Mouse (Mus musculus): ENCODE data around the gene Foxq1. TPM values are rescaled to one million over a fixed set of nuclear protein-coding genes. Genes with fewer than 3 reads are reported as not detected.

Foxq1 gene
- polyA plus RNA-seq, 1 experiment from 2014 or later: 0.71 TPM

GRCm38 (mm10) chr13:31556964-31557767 is 1.2 kb downstream of the Foxq1 start:
- Histone ChIP-seq H3K4me3 (peak overlapping the region; percentile 70), H3K4me1 (peaks cover 36% of the 10 kb centered on the region), H3K36me3 (replicated peaks) (no peaks in the 10 kb centered on the region), H3K27ac (no peak overlapping the region), H3K9me3 (no peaks in the 10 kb centered on the region), H3K27me3 (ENCODE audit: poor library complexity, severe bottlenecking) (peaks cover 86% of the 10 kb centered on the region)
- peak; percentile 26 for DNase-seq (ENCODE audit: extremely low spot score, low spot score)
- 7% methylated on average over 24 of the region's 24 CpGs for WGBS

DNA sequence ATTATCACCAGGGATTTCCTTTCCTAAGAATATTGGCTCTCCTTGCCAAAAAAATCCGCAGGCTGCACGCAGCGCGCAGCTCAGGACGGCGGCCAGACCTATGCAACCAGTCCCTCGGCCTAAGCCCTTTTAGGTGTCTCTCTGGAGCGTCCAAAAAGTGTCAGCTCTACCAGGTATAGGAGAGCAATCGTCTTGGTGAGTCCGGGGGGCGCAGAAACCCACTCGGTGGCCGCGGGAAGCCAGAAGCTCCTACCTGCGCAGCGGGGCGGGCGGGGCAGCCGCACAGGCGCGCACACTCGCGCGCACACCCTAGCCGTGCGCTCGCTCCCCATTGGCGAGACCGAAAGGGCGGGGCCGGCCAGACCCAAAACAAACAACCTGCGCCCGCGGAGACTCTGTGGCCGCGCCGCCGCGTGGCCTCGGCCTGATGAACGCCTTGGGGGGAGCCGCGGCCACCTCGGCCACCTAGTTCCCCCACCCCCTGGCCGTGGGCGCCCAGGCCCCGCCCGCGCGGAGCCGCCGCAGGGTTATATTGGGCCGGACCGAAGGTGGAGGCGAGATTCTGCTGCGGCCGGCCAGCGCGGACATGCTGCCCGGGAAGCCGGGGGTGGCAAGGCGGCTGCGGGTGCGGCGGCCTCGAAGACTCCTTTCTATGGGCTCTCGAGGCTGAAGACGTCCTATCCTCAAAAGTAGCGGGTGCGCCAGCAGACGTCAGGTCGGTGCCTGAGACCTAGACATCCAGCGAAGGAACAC is 2.0 kb downstream of the Foxq1 start:
- Histone ChIP-seq H3K27ac (no peak overlapping the region), H3K4me3 (peak overlapping the region; percentile 70), H3K27me3 (ENCODE audit: poor library complexity, severe bottlenecking) (peaks cover 94% of the 10 kb centered on the region), H3K36me3 (replicated peaks) (no peaks in the 10 kb centered on the region), H3K4me1 (peaks cover 43% of the 10 kb centered on the region), H3K9me3 (no peaks in the 10 kb centered on the region)
- peak; percentile 54 for DNase-seq (ENCODE audit: extremely low spot score, low spot score)
- WGBS: under 1% methylated on average over 73 of the region's 73 CpGs

GRCm38 (mm10) chr13:31558521-31559418 is 2.8 kb downstream of the Foxq1 start, which contains the start of gene A530084C06Rik:
Gene A530084C06Rik, minus strand, starts transcription at chr13:31559333.
- peaks cover 100% of the 10 kb centered on the region for H3K27me3 ChIP-seq (ENCODE audit: poor library complexity, severe bottlenecking)
- H3K4me1 ChIP-seq: peaks cover 43% of the 10 kb centered on the region
- WGBS: under 1% methylated on average over 88 of the region's 88 CpGs
- peak within 1 kb of the TSS; percentile 70 for H3K4me3 ChIP-seq
- DNase-seq (ENCODE audit: extremely low spot score, low spot score): peak; percentile 55
- H3K36me3 ChIP-seq (replicated peaks): no peaks in the 10 kb centered on the region
- H3K9me3 ChIP-seq: no peaks in the 10 kb centered on the region
- H3K27ac ChIP-seq: peak within 1 kb of the TSS; percentile 53; the same call in 1 of the 2 replicates

- H3K36me3 ChIP-seq (replicated peaks): no peaks in the 10 kb centered on the region
These were observed 3.6 kb downstream of the Foxq1 start for GRCm38 (mm10) chr13:31559419-31560144.

DNA sequence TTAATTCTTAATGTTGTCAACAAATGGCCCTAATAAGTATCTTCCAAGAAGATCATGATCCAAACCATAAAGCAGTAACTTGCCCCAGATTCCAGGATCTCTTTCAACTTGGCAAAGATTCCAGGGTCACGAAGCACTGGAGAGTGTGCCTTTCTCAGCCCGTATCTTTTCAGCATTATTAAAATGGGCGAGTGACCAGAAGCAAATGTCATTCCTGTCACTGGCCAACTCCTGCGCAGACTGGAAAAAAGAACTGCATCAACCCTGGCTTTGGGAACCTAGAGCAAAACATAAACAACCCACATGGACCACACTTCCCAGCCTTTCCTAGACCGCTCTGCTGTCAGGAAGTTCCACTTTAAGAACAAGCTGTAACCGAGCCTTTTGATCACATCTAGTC is 8.5 kb downstream of the Foxq1 start:
- DNase-seq (ENCODE audit: extremely low spot score, low spot score): no peak
- Histone ChIP-seq H3K27ac (no peak overlapping the region), H3K36me3 (replicated peaks) (no peaks in the 10 kb centered on the region), H3K4me1 (peaks cover 25% of the 10 kb centered on the region), H3K27me3 (ENCODE audit: poor library complexity, severe bottlenecking) (peaks cover 71% of the 10 kb centered on the region), H3K4me3 (no peak overlapping the region), H3K9me3 (no peaks in the 10 kb centered on the region)
- 71% methylated on average over 6 of the region's 6 CpGs for WGBS

More at GRCm38 (mm10) chr13:31559419-31560144, 3.6 kb downstream of the Foxq1 start:
- peaks cover 43% of the 10 kb centered on the region for H3K4me1 ChIP-seq
- H3K9me3 ChIP-seq: no peaks in the 10 kb centered on the region
- 1% methylated on average over 92 of the region's 92 CpGs for WGBS
- H3K27ac ChIP-seq: peak overlapping the region; percentile 53; the same call in 1 of the 2 replicates
- peaks cover 100% of the 10 kb centered on the region for H3K27me3 ChIP-seq (ENCODE audit: poor library complexity, severe bottlenecking)
- H3K4me3 ChIP-seq: peak overlapping the region; percentile 70
- peak; percentile 60 for DNase-seq (ENCODE audit: extremely low spot score, low spot score)

DNA sequence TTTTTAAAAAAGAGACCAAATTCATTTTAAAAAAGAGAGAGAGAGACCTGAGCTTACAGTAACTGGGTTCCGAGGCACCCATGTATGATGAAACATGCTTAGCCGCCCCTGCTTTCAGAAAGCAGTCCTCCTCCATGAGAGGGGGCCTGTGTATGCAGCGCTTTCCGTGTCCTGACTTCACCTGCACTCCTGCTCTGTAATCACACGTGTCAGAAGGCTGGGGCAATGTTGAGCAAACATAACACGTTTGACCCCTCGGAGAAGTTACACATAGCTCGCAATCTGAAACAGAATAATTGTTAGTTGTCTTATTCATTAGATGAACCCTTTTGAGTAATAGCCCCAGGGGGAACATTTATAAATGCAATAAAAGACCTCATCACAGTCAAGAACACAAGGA is 11.2 kb downstream of the Foxq1 start:
- Histone ChIP-seq H3K27ac (no peak overlapping the region), H3K36me3 (replicated peaks) (no peaks in the 10 kb centered on the region), H3K9me3 (no peaks in the 10 kb centered on the region), H3K27me3 (ENCODE audit: poor library complexity, severe bottlenecking) (peaks cover 44% of the 10 kb centered on the region), H3K4me3 (no peak overlapping the region), H3K4me1 (peaks cover 14% of the 10 kb centered on the region)
- WGBS: 82% methylated on average over 8 of the region's 8 CpGs
- DNase-seq (ENCODE audit: extremely low spot score, low spot score): no peak

- H3K4me1 ChIP-seq: peaks cover 7% of the 10 kb centered on the region
- 86% methylated on average over 6 of the region's 6 CpGs for WGBS
- H3K27me3 ChIP-seq (ENCODE audit: poor library complexity, severe bottlenecking): peaks cover 37% of the 10 kb centered on the region
- H3K27ac ChIP-seq: no peak overlapping the region
- H3K4me3 ChIP-seq: no peak overlapping the region
- no peaks in the 10 kb centered on the region for H3K9me3 ChIP-seq
- no peaks in the 10 kb centered on the region for H3K36me3 ChIP-seq (replicated peaks)
- no peak for DNase-seq (ENCODE audit: extremely low spot score, low spot score)
These were observed 11.8 kb downstream of the Foxq1 start for GRCm38 (mm10) chr13:31567617-31568294.

DNA sequence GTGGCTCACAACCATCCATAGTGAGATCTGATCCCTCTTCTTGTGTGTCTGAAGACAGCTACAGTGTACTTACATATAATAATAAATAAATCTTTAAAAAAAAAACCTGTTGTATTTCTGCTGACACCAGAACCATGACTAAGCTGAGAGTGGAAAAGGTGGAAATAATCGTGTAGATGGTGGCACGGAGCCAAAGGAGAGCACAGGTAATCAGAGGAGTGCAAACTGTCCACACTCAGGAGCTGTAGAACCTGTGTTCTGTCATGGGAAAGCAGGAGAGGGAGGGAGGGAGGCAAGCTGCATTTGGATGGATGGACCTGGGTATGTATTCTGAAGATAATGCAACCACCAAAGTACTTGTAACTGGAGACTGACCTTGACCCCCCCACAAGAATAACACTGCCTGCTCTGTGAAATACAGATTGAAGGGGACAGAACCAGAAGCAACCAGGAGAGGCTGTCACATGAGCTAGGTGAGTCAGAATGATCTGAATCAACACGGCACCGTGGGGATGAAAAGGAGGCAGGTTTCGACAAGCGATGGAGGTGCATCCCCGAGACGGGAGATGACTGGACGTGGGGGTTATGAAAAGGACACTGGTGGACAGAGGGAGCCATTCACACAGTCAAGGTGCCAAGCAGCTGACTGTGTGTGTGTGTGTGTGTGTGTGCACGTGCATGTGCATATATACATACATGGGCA is 17.0 kb downstream of the Foxq1 start:
- WGBS: 90% methylated on average over 10 of the region's 10 CpGs
- no peak for DNase-seq (ENCODE audit: extremely low spot score, low spot score)
- Histone ChIP-seq H3K27me3 (ENCODE audit: poor library complexity, severe bottlenecking) (no peaks in the 10 kb centered on the region), H3K9me3 (no peaks in the 10 kb centered on the region), H3K36me3 (replicated peaks) (no peaks in the 10 kb centered on the region), H3K4me3 (no peak overlapping the region), H3K27ac (no peak overlapping the region), H3K4me1 (peaks cover 14% of the 10 kb centered on the region)

DNA sequence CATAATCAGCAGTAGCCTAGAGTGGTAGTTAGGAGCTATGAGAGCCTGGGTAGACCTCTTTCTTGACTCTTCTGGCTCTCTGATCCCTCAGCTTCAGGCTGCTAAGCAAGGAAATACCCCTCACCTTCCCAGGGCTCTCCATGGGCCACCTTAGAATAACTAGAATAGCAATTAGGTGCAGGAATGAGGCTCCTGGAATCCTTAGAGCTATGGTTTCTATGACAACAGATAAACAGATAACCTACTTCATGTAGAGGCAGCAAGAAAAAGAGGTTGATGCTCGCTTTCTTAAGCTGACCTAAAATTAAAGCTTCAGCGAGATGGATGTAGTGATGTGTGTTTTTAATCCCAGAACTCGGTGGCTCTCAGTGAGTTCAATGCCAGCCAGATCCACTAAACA is 18.7 kb downstream of the Foxq1 start:
- H3K4me1 ChIP-seq: peaks cover 24% of the 10 kb centered on the region
- no peaks in the 10 kb centered on the region for H3K36me3 ChIP-seq (replicated peaks)
- DNase-seq (ENCODE audit: extremely low spot score, low spot score): no peak
- H3K9me3 ChIP-seq: no peaks in the 10 kb centered on the region
- H3K27me3 ChIP-seq (ENCODE audit: poor library complexity, severe bottlenecking): no peaks in the 10 kb centered on the region; the same call in 1 of the 2 replicates
- no peak overlapping the region for H3K27ac ChIP-seq
- no peak overlapping the region for H3K4me3 ChIP-seq
- 78% methylated on average over 3 of the region's 3 CpGs for WGBS

- Histone ChIP-seq H3K27ac (no peak overlapping the region), H3K4me1 (peaks cover 24% of the 10 kb centered on the region), H3K9me3 (no peaks in the 10 kb centered on the region), H3K27me3 (ENCODE audit: poor library complexity, severe bottlenecking) (peaks cover 3% of the 10 kb centered on the region; the same call in 1 of the 2 replicates), H3K36me3 (replicated peaks) (no peaks in the 10 kb centered on the region), H3K4me3 (no peak overlapping the region)
- WGBS: 62% methylated on average over 4 of the region's 4 CpGs
- no peak for DNase-seq (ENCODE audit: extremely low spot score, low spot score)
These were observed 20.8 kb downstream of the Foxq1 start for GRCm38 (mm10) chr13:31576696-31577095.

- DNase-seq (ENCODE audit: extremely low spot score, low spot score): no peak
- H3K27ac ChIP-seq: no peak overlapping the region
- 30% methylated on average over 6 of the region's 6 CpGs for whole genome bisulfite sequencing
These were observed 21.6 kb downstream of the Foxq1 start for GRCm38 (mm10) chr13:31577576-31577975.

More at GRCm38 (mm10) chr13:31577576-31577975, 21.6 kb downstream of the Foxq1 start:
- H3K9me3 ChIP-seq: no peaks in the 10 kb centered on the region
- no peaks in the 10 kb centered on the region for H3K36me3 ChIP-seq (replicated peaks)
- peaks cover 3% of the 10 kb centered on the region; the same call in 1 of the 2 replicates for H3K27me3 ChIP-seq (ENCODE audit: poor library complexity, severe bottlenecking)
- H3K4me1 ChIP-seq: peaks cover 24% of the 10 kb centered on the region
- H3K4me3 ChIP-seq: no peak overlapping the region

Measured in forebrain, embryonic 10.5 days (tissue).